Mouse (Mus musculus) brain, adult 2 months (tissue): ENCODE results near the gene Wdr95.

Experiments
- DNase-seq: peaks from one replicate; pipeline ENCODE4 v3.0.0; 2011; ENCODE audit warnings: low read depth, low spot score

Wdr95 gene

DNA sequence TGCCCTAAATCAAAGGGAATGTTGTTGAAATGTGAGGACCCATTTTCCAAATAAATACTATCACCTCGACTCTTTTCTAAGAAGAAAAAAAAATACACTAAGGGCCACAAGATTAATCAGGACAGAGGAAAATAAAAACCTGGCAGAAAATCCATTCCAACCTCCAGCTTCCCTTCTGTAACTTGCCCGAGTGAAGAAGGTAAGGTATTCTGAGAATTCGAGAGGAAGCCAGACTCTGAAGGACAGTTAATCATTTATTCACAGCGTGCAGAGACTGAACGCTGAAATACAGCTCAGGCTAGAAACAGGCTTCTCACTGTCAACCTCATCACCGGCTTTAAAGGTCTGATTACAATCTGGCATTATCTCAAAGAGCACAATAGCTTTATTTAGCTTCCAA lies 94.2 kb downstream of the Wdr95 start:
- DNase-seq: no peak

DNA sequence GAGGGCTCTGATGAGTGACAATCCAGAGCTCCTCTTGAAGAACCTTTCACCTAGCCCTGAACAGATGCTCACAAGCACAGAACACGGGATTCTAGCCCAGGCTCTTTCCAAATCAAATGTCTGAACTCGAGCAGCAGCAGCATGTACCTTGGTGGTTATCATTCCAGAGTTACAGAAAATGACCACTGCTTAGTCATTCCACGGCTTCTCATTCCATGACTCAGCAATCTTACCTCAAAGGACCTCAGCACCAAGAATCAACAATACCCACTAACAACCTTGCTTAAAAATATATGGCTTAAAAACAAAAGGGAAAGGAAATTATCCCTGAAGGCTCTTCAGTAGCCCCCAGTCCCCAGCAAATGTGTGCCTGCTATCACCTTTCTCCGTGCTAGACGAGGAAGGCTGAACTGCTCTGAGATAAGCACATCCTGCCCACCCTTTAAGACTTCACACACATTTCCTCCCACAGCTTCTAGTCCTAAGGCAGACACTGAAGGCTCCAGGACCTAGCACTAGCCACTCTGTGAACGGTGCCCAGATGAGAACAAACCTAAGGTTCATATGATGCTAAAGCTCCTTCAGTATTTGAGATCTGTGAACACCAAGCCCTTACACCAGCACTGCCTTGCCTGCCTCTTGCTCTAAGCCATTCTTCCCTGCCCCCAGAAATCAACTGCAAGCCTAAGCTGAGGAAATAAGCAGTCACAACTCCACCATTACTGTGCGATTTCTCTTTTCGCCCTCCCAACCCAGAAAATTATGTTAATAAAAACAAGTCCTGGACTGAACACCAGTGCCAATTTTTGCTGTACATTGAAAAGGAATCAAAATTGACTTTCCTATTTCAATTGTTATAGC lies 95.6 kb downstream of the Wdr95 start:
- DNase-seq: peak; percentile 33

GRCm38 (mm10) chr5:149625547-149625946 lies 97.1 kb downstream of the Wdr95 start:
- DNase-seq: no peak

DNA sequence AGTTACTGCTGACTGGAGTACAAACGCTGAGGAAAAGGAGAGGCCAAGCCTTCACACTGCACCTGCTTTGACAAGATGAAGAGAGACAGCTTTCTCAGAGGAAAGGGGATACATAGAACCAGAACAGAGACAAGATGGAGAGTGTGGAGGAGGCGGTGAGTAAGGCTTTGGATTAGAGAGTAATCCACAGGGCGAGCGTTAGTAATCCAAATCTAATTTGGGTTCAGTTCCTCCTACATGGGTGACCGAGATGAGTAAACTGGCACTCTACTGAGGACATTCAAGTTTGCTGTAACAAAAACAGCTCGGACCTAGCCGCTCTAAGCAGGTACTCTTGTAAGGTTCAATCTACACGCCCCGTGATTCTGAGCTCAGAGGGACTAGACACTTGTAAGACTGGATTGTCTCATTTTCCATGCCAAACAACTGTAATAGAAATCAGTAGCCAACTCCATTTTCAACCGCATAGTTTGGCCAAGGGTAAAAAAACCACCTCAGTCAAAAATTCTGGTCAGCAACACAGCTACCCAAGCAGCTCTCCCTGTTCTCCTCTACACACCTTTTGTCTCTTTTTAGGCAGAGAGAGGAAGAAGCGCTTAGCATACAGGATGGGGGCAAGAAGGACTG lies 106.0 kb downstream of the Wdr95 start:
- peak; percentile 49 for DNase-seq

DNA sequence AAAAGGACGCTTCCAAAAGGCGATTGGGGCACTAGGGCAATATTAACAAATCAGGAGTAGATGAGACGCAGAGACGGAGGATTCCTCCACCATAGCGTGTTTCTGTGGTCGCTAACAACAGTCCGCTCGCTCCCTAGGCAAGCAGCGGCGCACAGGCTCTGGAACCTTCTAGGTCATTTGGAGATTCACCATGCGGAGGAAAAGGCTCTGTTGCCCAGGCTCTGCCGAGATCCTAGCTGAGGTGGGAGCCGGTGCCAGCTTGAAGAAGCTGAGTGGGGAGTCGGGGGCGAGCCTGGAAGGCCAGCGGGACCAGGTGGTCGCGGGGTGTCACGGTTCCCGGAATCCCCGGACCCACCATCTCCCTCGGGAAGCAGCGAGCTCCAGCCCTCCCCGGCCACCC lies 107.1 kb downstream of the Wdr95 start:
- peak; percentile 47 for DNase-seq

DNA sequence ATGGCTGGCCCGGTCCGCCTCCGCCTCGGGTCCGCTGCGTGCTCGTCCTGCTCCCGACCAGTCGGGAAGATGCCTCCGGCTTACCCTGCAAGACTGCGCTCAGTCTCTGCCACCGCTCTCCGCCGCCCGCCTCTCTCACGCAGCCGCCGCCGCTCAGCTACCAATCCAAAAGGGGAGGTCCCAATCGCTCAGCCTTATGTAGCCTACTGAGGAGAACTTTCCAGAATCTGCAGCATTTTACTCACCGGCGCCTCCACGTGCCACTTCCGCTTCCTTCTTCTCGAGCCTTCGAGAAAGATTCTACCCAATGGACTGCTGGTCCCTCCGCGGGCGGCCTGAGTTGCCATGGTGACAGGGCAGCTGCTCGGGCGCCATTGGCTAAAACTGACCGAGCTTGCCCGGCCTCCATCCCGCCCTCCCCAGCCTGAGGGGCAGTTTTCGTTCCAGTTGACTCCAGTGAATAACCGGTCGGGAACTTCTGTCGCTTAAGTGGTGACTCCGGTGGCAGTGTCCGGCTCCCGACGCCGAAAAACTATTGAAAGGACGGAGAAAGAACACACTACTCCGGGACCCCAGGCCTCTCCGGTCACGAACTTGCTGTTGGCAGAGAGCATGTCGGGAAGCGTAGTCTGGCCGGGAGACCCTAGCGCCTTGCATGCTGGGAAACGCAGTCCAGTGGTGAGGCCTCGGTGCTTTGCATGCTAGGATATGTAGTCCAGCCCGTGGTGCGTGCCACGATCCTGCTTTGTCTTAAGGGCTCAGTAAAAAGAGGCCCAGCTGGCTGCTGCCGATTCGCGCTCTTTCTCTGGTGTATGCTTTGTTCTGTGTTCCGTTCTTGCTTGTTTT lies 107.8 kb downstream of the Wdr95 start, which contains the start of gene Hsph1:
Hsph1 (minus strand) TSS at position 302 of the 846 bp plus-strand sequence.
- peak; percentile 100 for DNase-seq

DNA sequence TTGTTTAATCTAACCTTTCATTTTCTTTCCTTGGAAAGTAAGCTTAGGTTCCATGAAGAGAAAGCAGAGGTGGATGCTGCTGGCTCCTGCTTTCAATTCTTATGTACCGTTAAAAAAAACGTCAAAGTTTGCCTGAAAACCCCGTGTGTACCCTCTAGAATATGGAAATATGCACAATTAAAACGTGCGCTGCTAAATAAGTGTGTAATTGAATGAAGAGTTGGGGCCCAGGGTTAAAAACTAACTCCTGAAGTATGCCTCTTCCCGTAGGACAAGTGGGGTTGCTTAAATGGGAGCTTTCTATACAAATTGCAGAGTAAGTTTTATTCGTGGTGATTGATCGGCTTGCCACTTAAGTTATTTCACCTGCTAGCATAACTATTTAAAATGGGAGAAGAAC lies 108.8 kb downstream of the Wdr95 start:
- DNase-seq: no peak

- no peak for DNase-seq
These were observed 112.9 kb downstream of the Wdr95 start for GRCm38 (mm10) chr5:149641277-149641892.

- peak; percentile 72 for DNase-seq
These were observed 113.9 kb downstream of the Wdr95 start for GRCm38 (mm10) chr5:149642366-149642765.

DNA sequence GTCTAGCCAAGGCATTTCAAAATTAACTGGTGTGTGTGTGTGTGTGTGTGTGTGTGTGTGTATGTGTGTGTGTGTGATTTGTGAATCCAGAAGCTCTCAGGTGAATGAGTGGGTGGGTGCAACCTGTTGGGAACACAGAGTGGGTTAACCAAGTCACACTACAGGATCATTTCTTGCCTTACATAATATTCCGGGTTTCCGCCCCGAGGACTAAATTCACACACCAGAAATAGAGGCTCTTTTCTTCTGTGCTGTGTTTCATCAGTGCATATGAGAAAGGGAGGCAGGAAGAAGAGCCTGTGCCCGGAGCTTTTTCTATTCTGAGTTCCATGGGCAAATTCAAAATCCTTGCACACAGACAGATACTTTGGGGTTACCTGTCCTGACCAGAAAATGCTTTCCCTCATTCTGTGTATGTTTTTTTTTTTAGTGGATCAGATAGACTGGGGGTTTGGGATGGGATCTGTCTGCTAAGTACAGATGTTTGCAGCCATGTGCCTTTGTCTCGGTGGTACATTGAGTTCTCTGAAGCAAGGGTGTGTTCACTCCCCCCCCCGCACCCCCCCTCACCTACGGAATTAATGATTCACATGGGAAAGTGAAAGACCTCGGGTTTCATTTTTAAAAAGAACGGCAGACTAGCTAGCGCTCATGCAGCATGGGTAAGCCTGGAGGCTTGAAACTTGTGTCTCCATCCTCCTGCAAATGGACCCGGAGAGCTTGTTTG lies 114.5 kb downstream of the Wdr95 start:
- DNase-seq: peak; percentile 75

DNA sequence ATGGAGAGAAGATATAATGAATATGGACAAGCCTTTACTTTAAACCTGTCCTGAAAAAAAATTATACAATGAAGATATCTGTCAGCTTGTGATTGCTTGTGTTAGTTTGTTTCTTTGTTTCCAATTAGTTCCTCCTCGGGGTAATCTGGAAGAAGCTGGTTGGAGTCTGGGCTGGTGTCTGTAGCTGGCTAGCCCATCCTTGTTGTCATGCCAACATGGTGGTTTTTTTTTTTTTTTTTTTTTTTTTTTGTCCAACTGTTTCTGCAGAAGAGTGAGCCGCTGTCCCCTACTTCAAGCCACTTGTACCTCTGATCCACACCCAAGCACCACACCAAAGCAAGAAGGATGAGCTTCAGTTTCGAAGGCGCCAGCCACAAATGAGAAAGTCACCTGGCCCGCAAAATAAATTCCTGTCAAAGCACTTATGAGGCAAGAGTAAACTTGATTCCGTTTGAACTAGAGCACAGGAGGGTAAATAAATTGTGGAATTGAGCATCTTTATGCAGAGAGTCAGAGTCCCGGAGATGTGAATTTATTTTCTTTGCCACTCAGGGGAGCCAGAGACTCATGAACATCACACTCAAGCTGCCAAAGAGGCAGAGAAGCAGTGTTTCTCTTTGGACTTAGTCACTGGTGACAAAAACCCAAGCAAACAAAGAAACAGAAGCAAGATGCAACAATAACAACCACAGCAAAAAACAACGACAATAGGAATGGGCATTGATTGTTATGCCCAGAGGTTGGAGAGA lies 119.1 kb downstream of the Wdr95 start:
- DNase-seq: peak; percentile 75

DNA sequence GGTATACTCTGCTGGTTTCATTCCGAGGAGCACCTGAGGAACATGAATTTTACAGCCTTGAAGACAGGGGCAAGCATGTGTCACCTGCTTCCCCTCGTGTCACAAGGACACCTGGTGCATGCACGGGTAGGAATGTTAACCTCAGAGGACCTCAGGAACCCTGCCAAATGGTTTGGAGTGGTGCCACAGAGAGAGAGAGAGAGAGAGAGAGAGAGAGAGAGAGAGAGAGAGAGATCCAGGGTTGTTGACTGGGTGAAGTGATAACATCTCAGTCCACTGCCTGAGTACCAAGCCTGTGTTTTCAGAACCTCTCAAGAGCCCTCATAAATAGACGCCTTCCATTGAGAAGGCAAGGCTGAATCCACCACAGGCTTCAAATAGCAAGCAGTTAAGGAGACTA lies 119.7 kb downstream of the Wdr95 start:
- no peak for DNase-seq

DNA sequence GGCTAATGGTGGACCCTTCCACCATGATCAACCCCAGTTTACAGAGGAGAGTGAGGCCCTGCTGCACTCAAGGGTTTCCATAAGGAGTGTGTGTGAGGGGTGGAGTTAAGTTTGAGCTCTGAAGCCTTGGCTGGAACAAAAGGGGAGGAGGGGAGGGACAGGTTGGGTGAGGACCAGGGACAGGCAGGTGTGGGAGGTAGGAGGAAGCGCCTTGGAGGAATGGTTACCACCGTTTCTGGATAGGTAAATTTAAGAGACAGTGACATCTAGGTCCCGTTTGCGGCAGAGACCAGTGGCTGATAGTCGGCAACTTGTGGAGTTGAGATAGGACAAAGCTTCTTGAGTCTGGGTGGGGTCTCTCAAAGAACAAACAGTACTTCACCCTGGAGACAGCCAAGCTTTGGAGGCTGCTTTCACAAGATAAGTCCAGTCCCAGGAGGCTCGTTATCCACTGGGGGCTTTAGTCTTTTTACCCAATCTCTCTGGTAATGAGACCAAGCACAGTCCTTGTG lies 120.5 kb downstream of the Wdr95 start:
- DNase-seq: no peak

DNA sequence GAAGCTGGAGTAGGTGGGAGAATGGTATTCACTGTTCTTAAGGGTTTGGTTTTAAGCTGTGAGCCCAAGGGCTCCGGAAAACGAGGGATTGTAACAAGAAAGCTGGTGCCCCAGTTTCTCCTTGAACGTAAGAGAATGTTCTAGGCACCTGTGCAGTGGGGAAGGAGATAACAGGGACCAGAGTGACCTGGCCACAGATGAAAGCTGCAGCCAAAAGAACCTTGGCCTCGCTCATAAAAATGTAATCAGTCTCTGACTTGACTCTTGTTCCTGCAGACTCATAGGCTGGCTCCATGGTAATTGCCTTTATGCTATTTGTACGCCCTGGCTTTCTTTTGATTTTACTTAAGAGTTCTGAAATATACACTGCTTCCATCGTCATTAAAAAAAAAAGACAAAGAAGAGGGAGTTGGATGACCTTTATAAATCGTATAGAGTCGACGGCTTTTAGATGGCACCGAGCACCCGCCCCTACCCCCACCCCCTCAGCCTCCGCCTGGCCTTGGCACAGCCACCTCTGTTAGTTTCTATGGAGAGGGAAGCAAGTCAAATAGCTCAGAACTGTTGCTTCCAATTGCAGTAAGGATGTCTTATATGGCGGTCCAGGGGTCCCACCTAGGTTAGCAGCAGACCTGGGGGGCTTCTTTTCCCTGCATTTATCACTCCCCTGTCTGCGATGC lies 121.2 kb downstream of the Wdr95 start:
- DNase-seq: peak; percentile 16

DNA sequence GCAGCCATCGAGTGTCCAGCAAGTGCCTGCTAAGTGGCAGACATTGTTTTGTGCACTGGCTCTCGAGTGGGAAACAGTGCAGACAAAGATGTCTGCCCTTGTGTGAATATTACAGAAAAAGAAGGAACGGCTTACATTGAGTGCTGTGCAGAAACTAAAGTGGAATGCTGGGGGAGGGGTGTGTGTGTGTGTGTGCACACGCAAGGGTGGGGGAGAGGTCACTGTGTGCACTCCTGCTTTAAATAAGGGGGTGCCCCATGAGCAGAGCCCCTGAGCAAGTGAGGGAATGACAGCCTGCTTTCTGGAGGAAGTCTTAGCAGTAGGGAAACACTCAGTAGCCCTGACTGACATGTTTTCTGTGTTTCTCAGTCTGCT lies 121.7 kb downstream of the Wdr95 start:
- no peak for DNase-seq

DNA sequence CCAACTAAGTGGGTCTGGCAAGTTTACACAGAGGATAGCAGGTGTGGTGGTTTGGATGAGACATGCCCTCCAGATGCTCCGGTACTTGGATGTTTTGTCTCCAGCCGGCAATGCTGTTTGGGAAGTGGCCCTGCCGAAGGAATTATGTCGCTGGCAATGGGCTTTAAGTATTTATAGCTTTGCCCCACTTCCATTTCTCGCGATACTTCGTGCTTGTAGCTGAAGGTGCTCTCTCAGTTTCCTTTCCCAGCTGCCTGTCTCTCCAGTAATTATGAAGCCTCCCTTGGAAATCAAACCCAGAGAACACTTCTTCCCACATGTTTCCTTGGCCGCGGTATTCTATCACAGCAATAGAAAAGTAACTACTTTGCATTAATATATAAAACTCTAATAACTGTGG lies 127.2 kb downstream of the Wdr95 start:
- DNase-seq: peak; percentile 52

GRCm38 (mm10) chr5:149658022-149658421 lies 129.5 kb downstream of the Wdr95 start:
- DNase-seq: no peak

DNA sequence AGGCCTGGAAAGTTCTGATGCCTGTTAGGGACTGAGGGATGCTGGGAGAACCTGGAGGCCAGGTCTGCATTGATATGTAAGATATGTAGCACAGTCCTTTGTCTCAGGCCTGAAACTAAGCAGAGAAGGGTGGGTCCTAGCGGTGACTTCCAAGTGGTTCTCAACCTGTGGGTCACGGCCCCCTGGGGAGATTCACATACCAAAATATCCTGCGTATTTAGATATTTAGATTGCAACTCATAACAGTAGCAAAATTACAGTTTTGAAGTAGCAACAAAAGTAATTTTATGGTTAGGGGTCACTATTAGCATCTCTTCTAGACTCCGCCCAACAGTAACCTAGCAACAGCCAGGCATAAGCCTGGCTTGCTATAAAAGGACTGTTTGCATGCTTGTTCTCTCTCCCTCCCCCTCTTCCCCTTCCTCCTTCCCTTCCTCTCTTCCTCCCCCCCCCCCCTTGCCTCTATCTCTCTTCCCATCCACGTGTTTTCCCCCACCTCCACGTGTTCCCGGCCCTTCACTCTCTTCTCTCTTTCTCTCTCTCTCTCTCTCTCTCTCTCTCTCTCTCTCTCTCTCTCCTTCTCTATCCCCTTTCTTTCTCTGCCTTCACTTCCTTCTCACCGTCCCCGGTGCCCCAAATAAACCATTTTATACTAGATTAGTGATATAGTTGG lies 130.4 kb downstream of the Wdr95 start:
- no peak for DNase-seq

DNA sequence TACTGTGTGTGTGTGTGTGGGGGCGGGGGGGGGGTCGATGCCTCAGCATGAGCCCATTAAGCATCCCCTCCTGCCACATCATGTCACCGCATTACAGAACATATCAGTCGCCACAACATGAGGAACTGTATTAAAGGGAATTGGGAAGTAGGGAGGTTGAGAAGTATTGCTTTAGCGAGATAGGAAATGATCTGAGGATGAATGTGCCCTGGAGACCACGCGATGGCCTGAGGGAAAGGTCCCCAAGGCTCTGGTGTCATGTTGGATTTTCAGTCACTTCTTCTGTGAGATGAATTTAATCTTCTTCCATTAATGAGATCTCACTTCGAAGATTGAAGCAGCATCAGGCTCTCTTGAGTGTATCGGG lies 130.9 kb downstream of the Wdr95 start:
- no peak for DNase-seq
